Mouse (Mus musculus) E14TG2a.4 (cell line): ENCODE measurements around the gene Adamts18.

Experiments
- H3K27me3 ChIP-seq: 2 replicates; pipeline ENCODE4 v1.6.1; 2014; ENCODE audit warnings: low read length, control low read depth; ENCODE audit not compliant: insufficient read depth
- H3K36me3 ChIP-seq: 2 replicates; pipeline ENCODE4 v1.6.1; 2014; ENCODE audit warnings: low read length, control low read depth; ENCODE audit not compliant: insufficient read depth
- H3K4me1 ChIP-seq: replicated peaks from 2 replicates; pipeline ENCODE4 v1.6.1; 2014; ENCODE audit warnings: low read depth, low read length, control low read depth
- H3K4me3 ChIP-seq: replicated peaks from 2 replicates; pipeline ENCODE4 v1.5.1; 2014; ENCODE audit warnings: mild to moderate bottlenecking, low read length
- H3K9me3 ChIP-seq: 2 replicates; pipeline ENCODE4 v1.6.1; 2014; ENCODE audit warnings: low read length, control low read depth
- CTCF ChIP-seq: conservative IDR thresholded peaks from 2 replicates; pipeline ENCODE4 v1.5.1; 2014; ENCODE audit warnings: low read length
- NANOG ChIP-seq: IDR thresholded peaks from 2 replicates; pipeline ENCODE4 v1.6.1; 2014; ENCODE audit warnings: borderline replicate concordance, low read length, mixed read lengths
- POU5F1 ChIP-seq: IDR thresholded peaks from 2 replicates; pipeline ENCODE4 v1.6.1; 2014; ENCODE audit warnings: low read length, borderline replicate concordance

Gene Adamts18

DNA sequence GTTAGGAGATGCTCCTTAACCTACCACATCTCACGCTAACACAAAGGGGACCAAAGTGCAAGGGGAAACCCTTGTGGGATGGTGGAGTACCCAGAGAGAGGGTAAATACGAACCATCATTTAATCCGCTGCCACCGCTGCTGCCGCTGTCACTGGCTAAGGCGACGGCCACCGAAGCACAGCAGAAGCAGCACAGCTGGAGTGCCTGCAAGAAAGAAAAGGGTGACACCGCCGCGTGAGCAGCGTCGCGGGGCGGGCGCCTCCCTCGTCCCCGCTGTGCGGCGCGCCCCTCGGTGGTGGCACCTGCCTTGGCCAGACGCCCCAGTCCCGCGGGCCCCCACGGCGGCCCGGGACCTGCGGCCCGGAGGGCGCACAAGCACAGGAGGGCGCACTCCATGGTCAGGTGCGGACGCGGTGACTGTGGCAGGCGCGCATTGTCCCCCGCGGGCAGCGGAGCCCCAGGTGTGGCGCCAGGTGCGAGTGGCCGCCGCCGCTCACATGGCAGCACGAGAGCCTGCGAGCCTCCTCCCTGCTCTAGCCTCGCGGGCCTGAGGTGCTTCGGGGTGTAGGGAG, 371 bp downstream of the Adamts18 start:
- H3K4me1 ChIP-seq = peaks cover 6% of the 10 kb centered on the region; the same call in 1 of the 2 replicates
- H3K27me3 ChIP-seq = peaks cover 62% of the 10 kb centered on the region
- peak overlapping the region; percentile 82 for H3K4me3 ChIP-seq
- H3K36me3 ChIP-seq = no peaks in the 10 kb centered on the region
- H3K9me3 ChIP-seq = no peaks in the 10 kb centered on the region
- TF ChIP-seq NANOG (no peak), CTCF (no peak), POU5F1 (no peak)

DNA sequence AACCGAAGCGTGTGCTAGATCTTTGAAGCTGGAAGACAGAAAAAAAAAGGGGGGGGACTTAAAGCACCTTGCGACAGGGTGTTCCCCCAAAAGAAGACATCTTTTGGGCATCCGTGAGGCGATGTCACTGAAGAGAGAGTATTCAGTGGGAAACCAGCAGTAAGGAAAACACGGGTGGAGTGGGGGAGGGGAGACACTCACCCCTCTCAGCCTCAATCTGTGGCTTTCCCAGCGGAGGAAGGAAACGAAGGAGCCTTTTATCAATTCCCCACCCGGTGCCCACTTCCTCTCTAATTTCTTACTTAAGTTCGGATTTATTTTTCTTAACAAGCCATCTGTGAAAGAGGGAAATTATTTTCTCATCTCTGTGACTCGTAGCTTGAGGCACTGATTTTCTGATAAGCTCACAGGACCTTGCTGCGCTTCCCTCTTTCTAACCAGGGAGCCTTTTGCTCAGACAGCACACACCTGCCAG, 895 bp downstream of the Adamts18 start:
- H3K4me1 ChIP-seq = peaks cover 6% of the 10 kb centered on the region; the same call in 1 of the 2 replicates
- H3K9me3 ChIP-seq = no peaks in the 10 kb centered on the region
- H3K27me3 ChIP-seq = peaks cover 62% of the 10 kb centered on the region
- no peaks in the 10 kb centered on the region for H3K36me3 ChIP-seq
- H3K4me3 ChIP-seq = peak overlapping the region; percentile 82
- TF ChIP-seq NANOG (no peak), POU5F1 (no peak), CTCF (no peak)

DNA sequence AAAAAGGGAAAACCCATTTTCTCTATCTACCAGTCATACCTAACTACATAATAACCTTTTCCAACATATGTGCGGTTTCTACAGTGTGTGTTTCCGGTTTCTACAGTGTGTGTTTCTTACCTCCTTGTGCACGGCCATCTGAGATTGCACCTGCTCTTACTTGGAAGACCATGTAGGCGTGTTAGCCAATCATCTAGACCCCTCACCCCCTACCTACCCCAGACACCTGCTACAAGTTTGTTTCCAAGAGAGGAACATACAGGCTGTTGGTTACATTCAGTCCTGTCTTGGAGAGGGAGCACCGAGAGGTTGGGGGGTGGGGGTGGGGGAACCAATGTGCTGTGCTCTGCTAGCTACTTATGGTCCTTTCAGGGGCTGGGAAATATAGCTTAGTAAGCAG, 1.9 kb downstream of the Adamts18 start:
- no peak for TF ChIP-seq POU5F1
- TF ChIP-seq NANOG = no peak
- TF ChIP-seq CTCF = no peak
- no peaks in the 10 kb centered on the region for H3K9me3 ChIP-seq
- no peaks in the 10 kb centered on the region for H3K36me3 ChIP-seq
- peaks cover 59% of the 10 kb centered on the region for H3K27me3 ChIP-seq
- H3K4me3 ChIP-seq = no peak overlapping the region
- H3K4me1 ChIP-seq = peaks cover 6% of the 10 kb centered on the region; the same call in 1 of the 2 replicates

DNA sequence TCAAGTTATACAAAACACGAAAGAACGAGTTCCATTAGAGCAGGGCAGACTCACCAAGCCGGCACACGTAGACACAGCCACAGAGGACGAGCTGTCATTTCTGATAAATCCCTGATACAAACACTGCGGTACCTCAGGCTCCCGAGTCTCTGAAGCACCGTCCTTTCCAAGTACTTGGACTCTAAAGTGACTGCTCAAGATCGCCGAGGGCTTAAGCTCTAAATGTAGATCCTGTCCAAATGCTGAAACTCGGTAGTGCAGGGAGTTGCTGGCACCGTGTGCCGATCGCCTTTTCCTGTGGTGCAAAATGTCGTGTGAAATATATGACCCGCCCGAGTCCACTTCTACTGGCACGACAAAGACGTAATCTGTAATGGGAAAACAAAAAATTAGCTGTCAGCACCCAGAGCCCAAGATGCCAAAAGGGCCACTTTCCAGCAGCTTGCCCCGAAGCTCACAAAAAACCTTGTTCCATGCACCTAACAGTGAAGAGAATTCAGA, 3.7 kb downstream of the Adamts18 start:
- H3K4me1 ChIP-seq = peaks cover 6% of the 10 kb centered on the region; the same call in 1 of the 2 replicates
- TF ChIP-seq CTCF = no peak
- no peak for TF ChIP-seq POU5F1
- TF ChIP-seq NANOG = no peak

GRCm38 (mm10) chr8:113838211-113838610, 10.3 kb downstream of the Adamts18 start:
- no peak for TF ChIP-seq CTCF
- TF ChIP-seq POU5F1 = no peak
- no peak for TF ChIP-seq NANOG
- no peak overlapping the region for H3K4me3 ChIP-seq
- H3K9me3 ChIP-seq = no peaks in the 10 kb centered on the region
- 0 out of 2 replicates have a peak, but pooled peaks cover 3% of the 10 kb centered on the region for H3K4me1 ChIP-seq
- peaks cover 3% of the 10 kb centered on the region; the same call in 1 of the 2 replicates for H3K27me3 ChIP-seq
- no peaks in the 10 kb centered on the region for H3K36me3 ChIP-seq

More for the DNA sequence above, 3.7 kb downstream of the Adamts18 start:
- Histone ChIP-seq H3K36me3 (no peaks in the 10 kb centered on the region), H3K27me3 (peaks cover 47% of the 10 kb centered on the region), H3K9me3 (no peaks in the 10 kb centered on the region), H3K4me3 (no peak overlapping the region)

DNA sequence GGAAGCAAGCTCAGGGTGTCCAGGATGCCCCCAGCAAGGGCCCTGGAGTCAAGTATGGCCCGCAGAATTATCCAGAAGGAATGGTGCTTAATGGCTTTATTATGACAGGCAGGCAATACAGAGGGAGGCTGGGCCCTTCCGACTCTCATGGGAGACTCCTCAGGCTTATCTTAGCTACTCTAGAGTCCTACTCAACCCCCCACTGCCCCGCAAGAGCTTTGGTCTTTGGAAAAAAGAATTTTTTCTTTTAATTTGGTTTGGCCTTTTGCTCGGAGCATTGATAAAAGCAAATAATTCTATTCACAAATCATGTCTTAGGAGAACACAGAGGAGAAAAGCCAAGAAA, 11.0 kb downstream of the Adamts18 start:
- Histone ChIP-seq H3K9me3 (no peaks in the 10 kb centered on the region), H3K4me3 (no peak overlapping the region), H3K27me3 (peaks cover 3% of the 10 kb centered on the region; the same call in 1 of the 2 replicates), H3K4me1 (0 out of 2 replicates have a peak, but pooled peaks cover 3% of the 10 kb centered on the region), H3K36me3 (no peaks in the 10 kb centered on the region)
- TF ChIP-seq POU5F1 (no peak), NANOG (no peak), CTCF (no peak)

DNA sequence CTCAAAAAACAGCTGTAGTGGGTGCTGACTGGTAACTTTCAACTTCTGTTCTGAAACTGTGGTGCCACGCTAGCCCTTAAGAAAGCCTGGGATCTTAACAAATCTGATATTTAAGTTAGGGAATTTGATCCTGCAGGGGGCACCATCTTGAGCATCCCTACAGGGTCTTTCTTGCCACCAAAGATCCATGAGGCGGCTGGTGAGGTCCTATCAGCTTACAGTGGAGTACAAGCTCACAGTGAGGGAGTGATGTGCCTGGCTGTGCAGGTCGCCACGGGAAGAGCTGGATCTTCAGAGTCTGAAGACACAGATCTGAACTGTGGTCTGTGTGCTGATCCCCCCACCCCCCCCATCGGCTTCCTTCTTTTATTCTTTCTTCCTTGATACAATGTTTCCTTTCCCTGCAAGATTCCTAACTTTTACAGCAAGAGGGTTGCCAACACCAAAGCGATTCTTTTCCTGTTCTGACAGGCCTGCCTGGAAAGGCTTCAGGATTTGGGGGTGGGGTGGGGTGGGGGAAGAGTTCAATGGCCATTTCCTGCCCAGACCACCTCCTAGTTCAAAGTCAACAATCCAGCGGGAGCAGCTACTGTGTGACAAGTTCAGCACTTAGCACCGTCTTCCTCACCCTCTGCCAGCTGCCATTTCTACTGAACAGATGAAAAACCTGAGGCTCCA, 11.5 kb downstream of the Adamts18 start:
- Histone ChIP-seq H3K36me3 (no peaks in the 10 kb centered on the region), H3K9me3 (no peaks in the 10 kb centered on the region), H3K27me3 (peaks cover 3% of the 10 kb centered on the region; the same call in 1 of the 2 replicates), H3K4me3 (no peak overlapping the region), H3K4me1 (0 out of 2 replicates have a peak, but pooled peaks cover 3% of the 10 kb centered on the region)
- TF ChIP-seq POU5F1 = no peak
- TF ChIP-seq CTCF = no peak
- no peak for TF ChIP-seq NANOG

DNA sequence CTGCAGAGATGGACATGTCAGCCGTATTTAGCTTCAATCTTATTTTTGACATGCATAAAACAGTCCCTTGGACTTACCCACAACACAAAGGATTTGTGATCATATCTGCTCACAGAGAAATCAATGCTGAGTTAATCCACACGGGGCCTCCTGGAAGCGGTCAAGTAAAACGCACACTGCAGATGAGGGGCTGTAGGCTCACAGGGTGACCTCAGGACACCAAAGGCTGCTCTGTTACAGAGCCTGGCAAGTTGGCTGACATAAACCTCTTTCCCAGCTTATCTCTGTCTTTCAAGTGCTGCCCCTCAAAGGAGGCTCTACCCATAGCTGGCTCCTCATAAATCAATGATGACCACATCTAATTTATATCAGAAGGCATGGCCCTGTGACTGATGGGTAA, 14.9 kb downstream of the Adamts18 start:
- TF ChIP-seq NANOG = no peak
- no peak for TF ChIP-seq CTCF
- TF ChIP-seq POU5F1 = no peak
- Histone ChIP-seq H3K9me3 (no peaks in the 10 kb centered on the region), H3K4me1 (0 out of 2 replicates have a peak, but pooled peaks cover 3% of the 10 kb centered on the region), H3K4me3 (no peak overlapping the region), H3K36me3 (no peaks in the 10 kb centered on the region), H3K27me3 (no peaks in the 10 kb centered on the region; the same call in 1 of the 2 replicates)
